Mouse (Mus musculus) neural tube, embryonic 12.5 days (tissue): ENCODE measurements around the gene Erg28. TPM values are rescaled to one million over a fixed set of nuclear protein-coding genes. Genes with fewer than 3 reads are reported as not detected.

ENCODE experiments used
- ATAC-seq: fragments of 200-750 bp; cut with Nextera tagmentation; 2 replicates; pipeline ENCODE4 v1.8.0; 2017; ENCODE audit warnings: low read depth, mild to moderate bottlenecking, moderate TSS enrichment, moderate library complexity; ENCODE audit not compliant: low FRiP score
- H3K27ac ChIP-seq: fragments of 300-500 bp; sonication (generic); 2 replicates; pipeline ENCODE4 v1.5.1; 2016
- H3K27me3 ChIP-seq: fragments of 300-500 bp; sonication (generic); replicated peaks from 2 replicates; pipeline ENCODE4 v1.6.1; 2016; ENCODE audit warnings: mild to moderate bottlenecking
- H3K36me3 ChIP-seq: fragments of 300-500 bp; sonication (generic); 2 replicates; pipeline ENCODE4 v1.6.1; 2016; ENCODE audit warnings: mild to moderate bottlenecking
- H3K4me1 ChIP-seq: fragments of 300-500 bp; sonication (generic); 2 replicates; pipeline ENCODE4 v1.6.1; 2016
- H3K4me2 ChIP-seq: fragments of 300-500 bp; sonication (generic); replicated peaks from 2 replicates; pipeline ENCODE4 v1.6.1; 2016; ENCODE audit warnings: mild to moderate bottlenecking
- H3K4me3 ChIP-seq: fragments of 300-500 bp; sonication (generic); 2 replicates; pipeline ENCODE4 v1.5.1; 2016
- H3K9ac ChIP-seq: fragments of 300-500 bp; sonication (generic); 2 replicates; pipeline ENCODE4 v1.6.1; 2016; ENCODE audit warnings: mild to moderate bottlenecking
- H3K9me3 ChIP-seq: fragments of 300-500 bp; sonication (generic); 2 replicates; pipeline ENCODE4 v1.6.1; 2016; ENCODE audit warnings: mild to moderate bottlenecking
- WGBS: fragments of 180-500 bp; shearing (Covaris S2); methylation state at CpG from one replicate; pipeline ENCODE4 v1.1.7; 2016; 5-methylcytosine and 5-hydroxymethylcytosine counted together
- polyA plus RNA-seq: library from polyadenylated mRNA; unstranded; fragments of >200 nt; fragmentation: Nextera tagmentation; extraction: Ambion mirVana; gene quantifications from 2 replicates; pipeline ENCODE4 v1.2.1, GENCODE M21; 2016

The Erg28 gene
- polyA plus RNA-seq, 1 experiment from 2014 or later = 86.5 TPM

DNA sequence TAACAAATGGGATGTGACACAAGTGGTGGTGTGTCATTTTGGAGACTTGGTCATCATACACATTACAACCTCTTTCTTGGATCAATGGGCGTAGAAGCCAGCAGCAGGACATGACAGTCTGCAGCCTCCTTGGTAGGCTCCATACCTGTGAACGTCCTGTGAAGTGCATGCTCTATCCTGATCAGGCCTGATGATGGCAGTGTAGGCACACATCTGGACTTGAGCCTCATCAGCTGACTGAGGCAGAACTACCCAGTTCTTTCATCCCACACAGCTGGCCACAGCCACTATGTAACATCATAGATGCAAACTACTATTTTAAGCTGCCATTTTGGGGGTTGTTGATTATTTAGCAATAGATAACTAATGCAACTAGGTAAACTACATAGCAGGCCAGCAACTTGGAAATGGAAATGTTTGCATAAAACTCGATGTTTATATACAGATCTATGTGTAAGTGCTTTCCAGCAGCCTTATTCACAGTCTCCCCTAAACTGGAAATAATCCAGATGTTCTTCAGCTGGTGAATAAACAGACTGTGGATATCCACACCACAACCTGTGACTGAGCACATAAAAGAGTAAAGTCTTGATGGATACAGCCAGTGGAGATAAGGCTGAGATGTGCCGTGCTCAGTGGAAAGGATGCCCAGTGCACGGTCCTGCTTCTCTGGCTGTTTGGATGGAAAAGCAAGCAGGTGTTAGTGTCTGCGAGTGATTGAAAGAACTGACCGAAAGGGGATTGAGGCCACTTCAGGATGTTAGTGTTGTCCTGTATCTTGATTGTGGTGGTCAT is 24.0 kb upstream of the Erg28 start:
- Histone ChIP-seq H3K9ac (no peak overlapping the region), H3K36me3 (peaks cover 16% of the 10 kb centered on the region; the same call in 1 of the 2 replicates), H3K27ac (no peak overlapping the region), H3K9me3 (no peaks in the 10 kb centered on the region), H3K4me3 (no peak overlapping the region), H3K4me2 (no peak overlapping the region), H3K27me3 (no peaks in the 10 kb centered on the region), H3K4me1 (no peaks in the 10 kb centered on the region)
- 84% methylated on average over 7 of the region's 7 CpGs for WGBS
- no peak for ATAC-seq

DNA sequence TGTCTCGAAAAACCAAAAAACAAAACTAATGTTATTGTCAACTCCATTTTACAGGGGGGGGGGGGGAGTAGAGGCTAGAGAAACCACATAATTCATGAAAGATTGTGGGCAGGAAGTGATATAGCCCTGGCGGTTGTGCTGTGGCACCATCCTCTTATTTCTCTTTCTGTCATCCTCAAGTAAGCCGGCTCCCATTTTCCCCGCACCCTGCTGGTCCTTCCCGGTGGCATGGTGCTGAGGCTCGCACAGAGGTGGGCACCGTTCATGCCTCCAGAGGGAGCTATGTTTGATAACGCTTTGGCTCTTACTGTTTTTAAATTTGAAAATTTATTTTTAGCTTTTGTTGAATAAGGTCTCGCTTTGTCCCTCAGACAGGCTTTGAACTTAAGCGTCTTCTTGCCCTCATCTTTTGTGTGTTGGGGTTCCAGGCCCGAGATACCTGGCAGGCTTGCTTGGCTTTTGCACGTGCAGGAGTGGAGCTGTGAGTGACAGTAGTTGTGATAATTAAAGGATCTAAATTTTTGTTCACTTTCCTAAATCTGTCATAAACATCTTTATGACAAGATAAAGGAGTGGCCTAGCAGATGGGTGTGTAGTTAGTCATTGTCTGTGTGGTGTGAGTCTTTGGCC is 15.1 kb upstream of the Erg28 start:
- H3K27me3 ChIP-seq = no peaks in the 10 kb centered on the region
- H3K4me2 ChIP-seq = no peak overlapping the region
- no peak overlapping the region for H3K9ac ChIP-seq
- peaks cover 18% of the 10 kb centered on the region; the same call in 1 of the 2 replicates for H3K36me3 ChIP-seq
- H3K27ac ChIP-seq = no peak overlapping the region
- H3K4me3 ChIP-seq = no peak overlapping the region
- ATAC-seq = no peak
- 90% methylated on average over 12 of the region's 12 CpGs for WGBS
- H3K9me3 ChIP-seq = no peaks in the 10 kb centered on the region
- no peaks in the 10 kb centered on the region for H3K4me1 ChIP-seq

GRCm38 (mm10) chr12:85837765-85838164 is 13.4 kb upstream of the Erg28 start:
- Histone ChIP-seq H3K27ac (no peak overlapping the region), H3K4me2 (no peak overlapping the region), H3K9ac (no peak overlapping the region), H3K9me3 (no peaks in the 10 kb centered on the region), H3K4me1 (no peaks in the 10 kb centered on the region), H3K36me3 (peaks cover 9% of the 10 kb centered on the region; the same call in 1 of the 2 replicates), H3K4me3 (no peak overlapping the region), H3K27me3 (no peaks in the 10 kb centered on the region)
- no peak for ATAC-seq
- WGBS = 89% methylated on average over 2 of the region's 2 CpGs

GRCm38 (mm10) chr12:85834543-85834942 is 10.2 kb upstream of the Erg28 start:
- peaks cover 16% of the 10 kb centered on the region; the same call in 1 of the 2 replicates for H3K36me3 ChIP-seq
- no peak overlapping the region for H3K27ac ChIP-seq
- WGBS = 94% methylated on average over 2 of the region's 2 CpGs

DNA sequence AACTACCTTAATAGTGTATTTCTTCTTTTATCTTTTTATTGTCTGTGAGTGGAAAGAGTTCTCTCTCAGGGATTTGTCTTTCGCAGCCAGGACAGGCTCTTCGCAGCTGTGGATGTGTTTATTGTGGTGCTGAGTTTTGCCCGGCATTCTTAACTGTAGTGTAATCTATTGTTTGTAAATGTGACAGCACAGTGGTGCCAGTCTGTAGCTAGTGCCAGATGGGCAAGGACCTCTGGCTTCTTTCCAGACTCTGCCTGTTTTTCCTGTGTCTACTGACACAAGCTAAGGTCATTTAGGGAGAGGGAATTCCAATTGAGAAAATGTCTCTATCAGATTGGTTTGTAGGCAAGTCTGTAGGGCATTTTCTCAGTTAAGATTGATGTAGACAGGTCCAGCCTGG is 6.3 kb upstream of the Erg28 start:
- no peak overlapping the region for H3K4me3 ChIP-seq
- H3K36me3 ChIP-seq = peaks cover 28% of the 10 kb centered on the region; the same call in 1 of the 2 replicates
- no peak for ATAC-seq
- H3K4me1 ChIP-seq = no peaks in the 10 kb centered on the region; the same call in 1 of the 2 replicates
- H3K4me2 ChIP-seq = no peak overlapping the region
- no peak overlapping the region for H3K27ac ChIP-seq
- H3K27me3 ChIP-seq = no peaks in the 10 kb centered on the region
- no peak overlapping the region for H3K9ac ChIP-seq
- WGBS = 91% methylated on average over 3 of the region's 3 CpGs
- no peaks in the 10 kb centered on the region for H3K9me3 ChIP-seq

More at GRCm38 (mm10) chr12:85834543-85834942, 10.2 kb upstream of the Erg28 start:
- H3K9ac ChIP-seq = no peak overlapping the region
- H3K4me3 ChIP-seq = no peak overlapping the region
- H3K4me2 ChIP-seq = no peak overlapping the region
- H3K4me1 ChIP-seq = no peaks in the 10 kb centered on the region
- H3K27me3 ChIP-seq = no peaks in the 10 kb centered on the region
- no peaks in the 10 kb centered on the region for H3K9me3 ChIP-seq
- ATAC-seq = no peak

DNA sequence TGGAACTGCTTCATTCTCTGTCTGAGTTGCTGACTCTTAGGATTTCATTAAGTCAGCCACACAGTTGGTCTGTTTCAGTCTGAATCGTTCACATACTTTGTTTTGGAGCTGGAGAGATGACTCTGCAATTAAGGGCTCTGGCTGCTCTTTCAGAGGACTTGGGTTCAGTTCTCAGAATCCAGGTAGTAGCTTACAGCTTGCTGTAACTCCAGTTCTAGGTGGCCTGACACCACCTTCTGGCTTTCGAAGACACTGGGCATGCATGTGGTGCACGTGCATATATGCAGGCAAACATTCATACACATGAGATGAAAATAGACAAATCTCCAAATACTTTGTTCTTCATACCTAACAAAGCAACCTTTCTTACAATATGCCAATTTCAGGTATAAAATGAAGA is 5.5 kb upstream of the Erg28 start:
- Histone ChIP-seq H3K9ac (no peak overlapping the region), H3K27ac (no peak overlapping the region), H3K36me3 (peaks cover 28% of the 10 kb centered on the region; the same call in 1 of the 2 replicates), H3K4me2 (no peak overlapping the region), H3K9me3 (no peaks in the 10 kb centered on the region), H3K4me1 (no peaks in the 10 kb centered on the region; the same call in 1 of the 2 replicates), H3K27me3 (no peaks in the 10 kb centered on the region), H3K4me3 (no peak overlapping the region)
- ATAC-seq = no peak
- WGBS = 93% methylated on average over 3 of the region's 3 CpGs

- H3K4me3 ChIP-seq = no peak overlapping the region
- peaks cover 2% of the 10 kb centered on the region for H3K4me1 ChIP-seq
- H3K27ac ChIP-seq = no peak overlapping the region
- no peaks in the 10 kb centered on the region for H3K9me3 ChIP-seq
- WGBS = 92% methylated on average over 3 of the region's 3 CpGs
- H3K4me2 ChIP-seq = no peak overlapping the region
- no peak overlapping the region for H3K9ac ChIP-seq
- no peaks in the 10 kb centered on the region for H3K27me3 ChIP-seq
- peaks cover 24% of the 10 kb centered on the region; the same call in 1 of the 2 replicates for H3K36me3 ChIP-seq
- no peak for ATAC-seq
Observed at GRCm38 (mm10) chr12:85828856-85829255, 4.5 kb upstream of the Erg28 start.

DNA sequence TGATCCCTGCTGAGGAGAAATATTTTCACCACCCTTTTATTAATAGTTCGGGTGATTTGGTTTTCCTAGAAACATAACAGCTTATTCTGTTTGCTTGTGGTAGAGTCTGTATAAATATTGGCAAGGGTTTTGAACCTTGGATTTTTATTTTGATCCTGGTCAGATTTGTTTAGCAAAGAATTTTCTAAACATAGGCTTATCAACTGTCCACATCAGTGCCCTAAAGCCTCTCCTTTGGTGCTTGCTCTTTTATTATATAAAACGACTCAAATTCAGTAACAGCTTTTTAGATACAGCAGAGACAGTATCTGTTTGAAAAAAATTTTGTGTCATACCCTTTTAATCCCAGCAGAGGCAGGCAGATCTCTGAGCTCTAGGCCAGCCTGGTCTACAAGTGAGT is 1.5 kb upstream of the Erg28 start:
- no peak overlapping the region for H3K4me3 ChIP-seq

DNA sequence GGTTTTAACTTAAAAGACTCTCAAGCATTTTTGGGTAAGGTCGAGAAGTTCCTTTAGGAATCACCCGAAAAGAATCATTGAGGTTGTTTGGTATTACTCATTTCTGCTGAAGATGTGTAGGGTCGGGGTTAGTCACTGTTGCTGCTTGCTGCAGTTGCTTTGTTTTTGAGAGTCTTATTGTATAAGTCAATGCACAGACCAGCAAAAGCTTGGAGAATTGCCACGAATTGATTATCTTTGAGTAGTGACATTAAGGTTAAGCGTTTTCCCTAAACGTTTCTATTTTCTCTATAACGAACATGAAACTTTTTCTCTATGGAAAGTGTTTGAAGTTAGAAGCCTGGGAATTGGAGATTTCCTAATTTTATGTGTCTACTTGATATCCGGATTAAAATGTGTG is 1.0 kb upstream of the Erg28 start:
- 14% methylated on average over 8 of the region's 8 CpGs for WGBS
- Histone ChIP-seq H3K4me2 (peak overlapping the region; percentile 84), H3K27ac (0 out of 2 replicates have a peak overlapping the region, but pooled peaks have one; percentile 90), H3K9me3 (no peaks in the 10 kb centered on the region), H3K36me3 (peaks cover 24% of the 10 kb centered on the region; the same call in 1 of the 2 replicates), H3K27me3 (no peaks in the 10 kb centered on the region), H3K4me1 (peaks cover 9% of the 10 kb centered on the region), H3K9ac (peak overlapping the region; percentile 70), H3K4me3 (peak overlapping the region; percentile 85)
- ATAC-seq = no peak

More for the DNA sequence above, 1.5 kb upstream of the Erg28 start:
- Histone ChIP-seq H3K36me3 (peaks cover 24% of the 10 kb centered on the region; the same call in 1 of the 2 replicates), H3K4me1 (peaks cover 9% of the 10 kb centered on the region), H3K9ac (no peak overlapping the region), H3K9me3 (no peaks in the 10 kb centered on the region), H3K27ac (no peak overlapping the region), H3K27me3 (no peaks in the 10 kb centered on the region), H3K4me2 (peak overlapping the region; percentile 84)
- 69% methylated on average over 2 of the region's 2 CpGs for WGBS
- no peak for ATAC-seq

DNA sequence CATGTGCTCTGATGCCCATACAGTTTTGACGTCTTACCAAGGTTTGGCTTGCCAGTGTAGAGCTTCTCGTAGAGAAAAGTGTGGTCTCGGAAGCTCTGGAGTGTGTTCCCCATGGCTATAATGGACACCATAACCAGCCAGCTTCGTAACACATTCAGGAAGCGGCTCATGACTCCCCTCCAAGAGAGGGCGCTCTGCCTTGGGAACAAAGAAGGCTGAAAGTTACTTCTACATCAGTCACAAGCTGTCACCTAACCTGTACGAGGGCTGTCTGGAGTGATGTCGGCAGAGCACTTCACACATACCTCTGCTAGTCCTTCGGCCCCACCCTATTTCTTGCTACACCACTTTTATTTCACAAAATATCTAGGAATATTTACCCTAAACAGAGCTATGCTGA is 2.3 kb downstream of the Erg28 start:
- Histone ChIP-seq H3K4me1 (peaks cover 9% of the 10 kb centered on the region), H3K9ac (no peak overlapping the region), H3K4me2 (no peak overlapping the region), H3K27me3 (no peaks in the 10 kb centered on the region), H3K27ac (no peak overlapping the region), H3K4me3 (no peak overlapping the region), H3K9me3 (no peaks in the 10 kb centered on the region), H3K36me3 (peaks cover 24% of the 10 kb centered on the region; the same call in 1 of the 2 replicates)
- no peak for ATAC-seq
- WGBS = 79% methylated on average over 9 of the region's 9 CpGs

DNA sequence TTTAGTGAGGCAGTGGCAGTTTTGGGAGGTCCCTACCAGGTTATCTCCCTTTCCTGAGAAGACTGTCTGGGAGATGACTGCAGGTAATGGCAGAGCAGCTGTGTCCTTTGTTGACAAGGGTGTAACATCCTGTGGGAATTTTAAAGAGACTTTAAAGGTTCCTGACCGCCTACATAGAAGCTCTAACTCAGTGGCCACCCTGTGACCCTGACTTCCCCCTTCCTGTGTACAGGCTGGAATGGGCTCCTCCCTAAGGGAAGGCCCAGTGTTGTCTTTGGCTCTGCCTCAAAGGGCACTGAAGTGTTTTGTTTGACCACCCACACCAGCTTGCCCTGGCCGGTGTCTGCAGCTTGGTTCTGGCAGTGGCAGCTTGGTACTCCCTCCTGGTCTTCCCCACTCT is 10.8 kb downstream of the Erg28 start:
- 79% methylated on average over 2 of the region's 2 CpGs for WGBS
- no peaks in the 10 kb centered on the region for H3K27me3 ChIP-seq
- no peak overlapping the region for H3K4me2 ChIP-seq
- no peak for ATAC-seq
- H3K4me1 ChIP-seq = no peaks in the 10 kb centered on the region
- no peak overlapping the region for H3K27ac ChIP-seq
- no peak overlapping the region for H3K4me3 ChIP-seq
- peaks cover 50% of the 10 kb centered on the region for H3K36me3 ChIP-seq
- no peaks in the 10 kb centered on the region for H3K9me3 ChIP-seq
- 0 out of 2 replicates have a peak overlapping the region, but pooled peaks have one; percentile 21 for H3K9ac ChIP-seq

- no peak overlapping the region for H3K4me2 ChIP-seq
- H3K4me1 ChIP-seq = no peaks in the 10 kb centered on the region
- no peak overlapping the region for H3K4me3 ChIP-seq
- H3K27ac ChIP-seq = no peak overlapping the region
- H3K9ac ChIP-seq = no peak overlapping the region
- 95% methylated on average over 4 of the region's 4 CpGs for WGBS
- H3K9me3 ChIP-seq = no peaks in the 10 kb centered on the region
- ATAC-seq = no peak
- peaks cover 43% of the 10 kb centered on the region for H3K36me3 ChIP-seq
- H3K27me3 ChIP-seq = no peaks in the 10 kb centered on the region
Observed at GRCm38 (mm10) chr12:85811676-85812075, 12.7 kb downstream of the Erg28 start.
